In the genomic region with DNA sequence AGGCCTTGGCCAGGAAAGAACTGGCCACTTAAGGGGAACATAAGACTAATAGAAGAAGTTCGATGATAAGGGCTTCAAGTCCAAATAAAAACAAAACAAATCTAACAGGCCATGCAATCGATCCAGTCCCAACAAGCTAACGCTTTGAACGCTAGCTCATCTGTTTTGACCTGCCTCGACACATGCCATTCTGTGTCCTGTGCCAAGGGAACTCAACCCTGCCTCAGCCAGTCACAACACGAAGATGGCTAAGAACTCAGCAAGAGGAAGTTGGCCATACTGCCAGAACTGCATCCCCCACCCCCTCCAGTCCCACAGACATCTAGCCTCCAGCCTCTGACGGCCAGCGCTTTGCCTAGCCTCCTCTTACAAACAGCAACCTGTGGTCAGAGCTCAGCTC, we compare ENCODE assay signal across 20 mouse cellular contexts.
"Had no signal": no experiment of that assay in that cellular context is flagged by ENCODE, and none has a peak within 500 bp of the region (broad histone marks: within the 10 kb centered on the region; RNA-seq: fewer than 3 reads in every experiment).

No protein-coding gene starts in this region.

- H3K36me3 ChIP-seq: limb, embryonic 12.5 days; limb, embryonic 15.5 days; midbrain, embryonic 12.5 days; midbrain, embryonic 15.5 days; neural tube, embryonic 12.5 days; neural tube, embryonic 15.5 days; stomach, embryonic 15.5 days had no signal

- H3K9me3 ChIP-seq: limb, embryonic 12.5 days; limb, embryonic 15.5 days; midbrain, embryonic 12.5 days; midbrain, embryonic 15.5 days; neural tube, embryonic 12.5 days; neural tube, embryonic 15.5 days; stomach, embryonic 15.5 days had no signal

- H3K27ac ChIP-seq: limb, embryonic 12.5 days; limb, embryonic 15.5 days; liver, embryonic 14.5 days; macrophage; midbrain, embryonic 12.5 days; midbrain, embryonic 15.5 days; neural tube, embryonic 12.5 days; neural tube, embryonic 15.5 days; stomach, embryonic 15.5 days had no signal

- DNase-seq: kidney, adult 18-20 months; kidney, adult 9 months; kidney, postnatal 14 days; kidney, postnatal 4 days; left cerebral cortex, postnatal 4 days; liver, postnatal 0 days; lung, embryonic 14.5 days; right cerebral cortex, postnatal 25 days; spleen, adult 18-20 months; thymus, adult 2 months; thymus, postnatal 36 days had no signal

- H3K4me3 ChIP-seq: limb, embryonic 12.5 days; limb, embryonic 15.5 days; midbrain, embryonic 12.5 days; midbrain, embryonic 15.5 days; neural tube, embryonic 12.5 days; neural tube, embryonic 15.5 days; stomach, embryonic 15.5 days had no signal

- H3K4me1 ChIP-seq: midbrain, embryonic 15.5 days; neural tube, embryonic 15.5 days; stomach, embryonic 15.5 days had no signal

- H3K27me3 ChIP-seq: limb, embryonic 12.5 days; limb, embryonic 15.5 days; midbrain, embryonic 12.5 days; midbrain, embryonic 15.5 days; neural tube, embryonic 12.5 days; neural tube, embryonic 15.5 days; stomach, embryonic 15.5 days had no signal
